Mouse (Mus musculus): ENCODE results near the gene Lgals4.

- TF ChIP-seq CTCF (IDR thresholded peaks at IDR 0.05; ENCODE audit: low read depth, low read length) (no peak), POLR2A (IDR thresholded peaks at IDR 0.05; ENCODE audit: extremely low read depth, insufficient read depth, low read length) (no peak)
These were observed 20.7 kb upstream of the Lgals4 start for GRCm38 (mm10) chr7:28812949-28813348.

All from liver, adult 2 months (tissue).